Mouse (Mus musculus) embryo, embryonic 9.5 days (tissue): ENCODE results near the gene Comt.

Source experiments
- DNase-seq: peaks from one replicate; pipeline ENCODE4 v3.0.0-alpha.2; 2017; ENCODE audit errors: extremely low spot score

Comt gene

DNA sequence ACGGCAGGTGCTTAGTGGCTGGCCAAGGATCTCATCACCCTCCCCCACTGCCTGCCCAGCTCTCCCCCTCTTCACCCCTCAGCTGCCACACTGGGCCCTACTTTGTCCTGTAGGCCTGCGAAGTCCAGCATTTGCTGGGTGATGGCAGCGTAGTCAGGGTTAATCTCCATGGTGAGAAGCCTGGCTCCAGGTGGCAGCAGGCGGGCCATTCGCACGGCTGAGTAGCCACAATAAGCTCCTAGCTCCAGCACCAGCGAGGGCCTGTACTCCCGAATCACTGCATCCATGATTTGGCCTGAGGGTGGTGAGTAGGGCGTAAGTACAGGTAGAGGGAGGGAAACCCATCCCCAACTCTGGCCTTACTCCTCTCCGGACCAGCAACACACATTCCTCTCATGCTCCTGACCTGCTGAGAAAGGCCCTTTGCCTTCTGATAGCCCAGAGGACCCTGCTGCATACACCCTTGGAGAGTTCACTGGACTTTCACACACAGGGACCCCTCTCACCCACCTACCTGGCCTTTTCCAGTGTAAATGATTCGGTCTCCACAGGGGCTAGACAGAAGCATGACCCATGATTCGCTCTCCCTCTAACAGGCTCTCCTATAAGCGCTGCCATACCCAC lies 15.5 kb downstream of the Comt start:
- no peak for DNase-seq

DNA sequence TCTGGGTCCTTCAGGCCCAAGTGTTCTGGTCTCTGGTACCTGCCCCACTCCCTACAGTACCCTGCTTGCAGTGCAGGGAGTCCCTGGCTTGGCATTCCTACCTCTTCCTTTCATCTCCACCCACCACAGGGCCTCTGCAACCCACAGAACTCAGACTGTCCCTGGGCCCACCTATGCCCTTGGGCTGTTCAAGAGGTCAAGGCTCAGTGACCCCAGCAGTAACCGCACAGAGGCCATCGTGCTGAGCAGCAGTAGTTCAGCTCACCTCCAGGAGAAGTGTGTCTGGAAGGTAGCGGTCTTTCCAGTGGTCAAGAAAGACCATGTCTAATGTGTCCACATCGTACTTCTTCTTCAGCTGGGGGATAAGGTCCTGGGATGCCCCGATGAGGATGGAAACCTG lies 16.2 kb downstream of the Comt start:
- no peak for DNase-seq

DNA sequence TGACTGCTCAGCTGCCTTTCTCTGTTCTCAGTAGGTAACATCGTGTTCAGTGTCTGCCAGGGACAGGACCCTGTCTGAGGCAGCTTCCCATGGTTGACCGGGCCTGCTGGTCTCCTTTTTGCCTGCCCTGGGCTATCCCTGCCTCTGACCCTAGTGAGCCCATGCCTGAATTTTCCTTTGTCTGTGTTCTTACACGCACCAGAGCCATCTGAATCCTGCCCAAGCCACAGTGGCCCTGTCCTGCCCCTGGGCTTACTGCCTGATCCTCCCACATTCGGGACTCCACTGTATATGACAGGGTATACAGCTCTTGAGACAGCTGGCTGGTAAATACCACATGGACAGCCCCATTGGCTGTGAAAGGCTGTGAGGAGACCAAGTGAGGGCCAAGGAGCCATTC lies 16.9 kb downstream of the Comt start:
- no peak for DNase-seq

DNA sequence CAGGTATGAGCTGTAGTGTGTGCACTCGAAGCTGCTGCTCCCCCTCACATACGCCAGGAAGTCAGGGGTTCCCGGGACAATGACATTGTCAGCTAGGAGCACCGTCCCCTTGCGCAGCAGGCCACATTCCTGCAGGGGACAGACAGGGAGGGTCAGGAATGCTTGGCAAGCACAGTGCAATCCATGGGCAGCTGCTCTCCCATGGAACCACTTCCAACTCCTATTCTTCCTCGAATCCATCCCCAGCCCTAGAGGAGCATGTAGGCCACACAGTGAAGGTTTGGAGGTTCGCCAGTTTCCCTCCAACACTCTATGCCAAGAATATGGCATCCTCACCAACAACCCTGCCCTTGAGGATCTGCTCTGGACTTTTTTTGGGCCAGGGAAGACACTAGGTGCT lies 18.7 kb downstream of the Comt start:
- no peak for DNase-seq

- peak; percentile 54 for DNase-seq
Observed at GRCm38 (mm10) chr16:18406293-18406692, 20.4 kb downstream of the Comt start.

GRCm38 (mm10) chr16:18405876-18406275 lies 20.8 kb downstream of the Comt start:
- no peak for DNase-seq

GRCm38 (mm10) chr16:18405091-18405854 lies 21.4 kb downstream of the Comt start:
- no peak for DNase-seq

DNA sequence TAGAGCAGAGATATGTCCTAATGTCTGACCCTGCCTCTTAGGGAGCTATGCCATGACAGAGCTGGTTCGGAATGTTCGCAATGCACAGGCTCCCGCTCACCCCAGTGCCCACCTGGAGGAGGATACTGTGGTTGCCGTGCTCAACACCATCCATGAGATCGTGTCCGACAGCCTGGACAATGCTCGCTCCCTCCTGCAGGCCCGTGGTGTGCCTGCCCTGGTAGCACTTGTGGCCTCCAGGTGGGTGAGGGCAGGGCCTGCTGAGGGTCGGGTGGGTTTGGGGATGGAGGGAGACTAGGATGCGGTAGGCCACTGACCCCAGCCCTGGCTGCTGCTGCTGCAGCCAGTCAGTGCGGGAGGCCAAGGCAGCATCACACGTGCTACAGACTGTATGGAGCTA lies 23.4 kb downstream of the Comt start:
- DNase-seq = no peak

DNA sequence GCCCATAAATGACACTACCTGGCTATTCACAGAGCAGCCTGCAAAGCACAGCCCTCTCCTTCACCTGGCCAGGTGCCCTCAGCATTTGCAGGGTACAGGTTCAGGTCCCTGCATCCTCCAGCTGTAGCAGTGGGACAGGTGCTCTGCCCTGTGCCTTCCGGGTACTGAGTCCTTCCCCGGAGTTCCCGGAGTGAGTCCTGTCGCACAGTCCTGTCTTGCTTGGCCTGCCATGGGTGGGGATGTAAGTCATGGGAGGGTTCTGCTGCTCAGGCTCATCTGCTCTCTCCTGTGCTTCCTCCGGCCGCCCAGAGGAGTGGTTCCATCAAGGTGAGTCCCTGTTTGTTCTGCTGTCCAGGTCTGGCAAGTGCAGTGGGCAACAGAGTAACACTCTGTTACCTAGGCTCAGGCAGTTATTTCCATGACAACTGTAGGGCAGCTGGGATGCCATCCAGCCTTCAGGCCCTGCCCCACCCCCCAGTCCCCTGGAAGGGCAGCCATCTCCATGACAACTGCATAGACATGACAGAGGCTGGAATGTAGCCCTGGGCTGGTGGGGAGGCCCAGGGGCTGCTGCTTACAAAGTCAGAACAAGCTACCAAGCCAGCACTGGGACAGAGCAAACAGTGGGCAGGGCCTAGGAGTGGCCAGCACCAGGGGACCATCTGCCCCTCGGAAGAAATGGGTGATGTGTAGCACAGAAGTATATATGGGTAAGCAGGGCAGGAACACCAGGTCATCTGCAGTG lies 26.0 kb downstream of the Comt start:
- peak; percentile 85 for DNase-seq

DNA sequence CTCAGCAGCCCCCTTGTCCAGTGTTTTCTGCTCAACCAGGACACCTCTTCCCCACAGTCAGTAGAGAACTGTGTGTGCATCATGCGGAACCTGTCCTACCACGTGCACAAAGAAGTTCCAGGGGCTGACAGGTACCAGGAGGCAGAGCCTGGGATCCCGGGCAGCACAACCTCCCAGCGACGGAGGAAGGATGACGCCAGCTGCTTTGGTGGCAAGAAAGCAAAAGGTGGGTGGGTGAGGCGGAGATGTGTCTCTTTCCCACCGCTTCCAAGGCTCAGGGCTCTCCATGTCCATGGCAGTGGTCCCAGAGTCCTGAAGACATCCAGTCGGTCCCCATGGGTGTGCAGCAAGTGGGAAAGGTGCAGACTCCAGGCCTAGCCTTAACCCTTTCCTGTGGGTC lies 26.6 kb downstream of the Comt start:
- DNase-seq = no peak

GRCm38 (mm10) chr16:18396791-18397621 lies 29.6 kb downstream of the Comt start:
- no peak for DNase-seq

- DNase-seq = no peak
Observed at GRCm38 (mm10) chr16:18396201-18396600, 30.5 kb downstream of the Comt start.

- DNase-seq = no peak
Observed at GRCm38 (mm10) chr16:18395620-18396036, 31.0 kb downstream of the Comt start.

DNA sequence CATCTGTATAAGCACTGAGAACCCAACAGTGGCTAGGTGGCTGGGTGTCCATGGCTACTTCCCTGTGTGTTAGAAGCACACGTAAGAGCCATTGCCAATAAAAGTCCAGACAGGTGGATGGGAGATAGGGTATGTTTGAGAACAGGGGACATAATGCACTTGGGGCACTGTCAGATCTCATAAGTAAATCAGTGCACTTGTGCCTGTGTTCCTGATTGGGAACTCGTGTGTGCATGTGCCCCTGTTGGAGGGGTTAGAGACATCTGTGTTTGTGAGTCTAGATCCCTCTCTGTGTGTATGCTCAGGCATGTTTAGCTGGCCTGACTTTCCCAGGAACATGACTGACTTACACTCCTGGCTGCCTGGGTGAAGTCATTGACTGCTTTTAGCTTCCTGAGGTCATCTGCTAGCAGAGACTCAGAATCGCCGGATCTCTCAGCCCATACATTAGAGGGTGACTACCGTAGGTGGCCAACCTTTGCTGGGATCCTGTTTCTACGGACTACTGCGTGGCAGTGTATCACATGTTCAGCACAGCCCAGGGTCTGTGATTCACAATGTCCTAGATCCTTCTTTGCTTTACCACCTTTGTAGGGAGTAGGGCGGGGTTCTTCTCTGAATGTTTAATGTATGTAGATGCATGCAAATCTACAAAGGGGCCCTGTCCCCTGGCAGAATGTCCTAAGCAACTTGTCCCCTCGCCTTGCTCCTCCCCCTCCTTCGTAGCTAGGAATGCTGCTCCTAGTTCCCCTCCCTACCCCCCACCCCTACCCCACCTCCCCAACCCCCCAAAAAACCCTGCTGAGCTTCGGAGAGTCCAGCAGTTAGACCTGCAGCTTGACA lies 31.7 kb downstream of the Comt start:
- no peak for DNase-seq

DNA sequence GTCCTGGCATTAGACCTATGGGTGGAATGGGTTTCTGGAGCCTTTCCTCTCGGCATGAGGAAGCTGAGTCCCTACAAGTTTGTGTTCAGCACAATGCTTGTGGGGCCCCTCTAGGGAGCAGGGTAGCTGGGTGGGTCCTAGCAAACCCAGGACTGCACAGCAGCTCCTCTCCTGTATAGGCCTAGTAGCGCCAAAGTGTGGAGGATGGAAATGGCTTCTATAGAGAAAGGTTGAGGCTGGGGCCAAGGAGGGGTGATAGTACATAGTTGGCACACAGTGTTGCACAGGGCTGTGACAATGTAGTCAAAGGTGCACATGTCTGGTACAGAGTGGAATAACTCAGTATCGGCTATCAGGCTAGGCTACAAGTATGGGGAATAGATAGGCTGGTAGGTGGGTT lies 32.6 kb downstream of the Comt start:
- DNase-seq = no peak

DNA sequence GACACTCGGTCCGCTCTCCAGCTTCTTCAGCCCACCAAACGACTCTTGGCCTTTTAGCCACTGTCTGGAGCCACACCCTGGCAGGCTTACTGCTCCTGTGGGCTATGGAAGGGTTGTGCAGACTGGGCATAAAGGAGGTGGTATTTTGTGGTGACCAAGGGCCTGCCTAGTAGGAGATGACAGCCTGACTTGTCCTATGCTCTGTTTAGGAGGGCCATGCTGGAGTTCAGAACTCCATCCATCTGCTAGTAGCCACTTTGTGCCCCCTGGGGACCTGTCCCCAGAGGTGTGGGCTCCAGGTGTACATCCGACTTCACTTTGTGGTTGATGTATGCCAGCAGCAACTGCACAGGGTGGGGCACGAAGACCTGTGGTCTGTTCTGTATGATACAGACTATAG lies 33.1 kb downstream of the Comt start:
- no peak for DNase-seq

DNA sequence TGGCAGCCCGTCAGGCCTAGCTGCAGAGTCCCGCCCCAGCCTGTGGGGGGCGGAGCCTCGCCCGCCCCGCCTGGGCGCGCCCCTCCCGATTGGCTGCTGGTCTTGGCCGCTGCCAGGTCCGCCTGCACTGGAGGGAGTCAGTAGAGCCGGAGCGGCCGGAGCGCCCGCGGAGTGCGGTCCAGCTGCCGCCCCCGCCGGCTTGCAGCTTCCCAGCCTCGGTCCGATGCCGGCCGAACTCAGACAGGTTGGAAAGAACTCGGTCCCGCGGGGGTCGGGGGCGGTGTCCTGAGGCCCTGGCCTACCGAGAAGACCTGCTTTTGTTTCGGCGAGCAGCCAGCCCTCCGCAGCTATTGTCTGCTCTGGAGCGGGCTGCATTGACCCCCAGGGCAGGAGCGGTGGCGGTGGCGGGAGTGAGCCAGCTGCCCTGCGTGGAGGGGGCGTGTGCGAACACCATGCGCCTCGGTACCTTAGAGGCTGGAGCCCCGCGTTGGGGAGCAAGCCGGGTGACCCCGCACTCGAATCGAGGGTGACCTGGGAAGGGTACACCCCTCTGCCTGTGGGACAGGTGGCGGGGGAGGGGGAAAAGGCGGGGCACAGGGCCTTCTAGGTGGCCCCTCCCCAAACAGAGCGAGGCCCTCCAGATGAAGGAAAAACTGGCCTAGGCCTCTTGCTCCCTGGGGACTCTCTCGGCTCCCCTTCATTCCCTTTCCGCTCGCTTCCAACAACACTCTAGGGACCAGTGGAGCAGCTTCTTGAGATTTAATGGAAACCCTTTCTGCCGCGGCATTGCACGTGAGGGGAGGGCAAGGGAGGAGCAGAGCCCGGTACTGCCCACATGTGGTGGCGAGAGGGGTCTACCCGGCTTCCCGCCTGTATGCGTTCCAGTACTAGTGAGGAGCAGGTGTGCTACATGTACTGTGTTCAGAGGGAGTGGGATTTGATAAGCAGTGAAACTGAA lies 33.9 kb downstream of the Comt start:
- DNase-seq = peak; percentile 93

DNA sequence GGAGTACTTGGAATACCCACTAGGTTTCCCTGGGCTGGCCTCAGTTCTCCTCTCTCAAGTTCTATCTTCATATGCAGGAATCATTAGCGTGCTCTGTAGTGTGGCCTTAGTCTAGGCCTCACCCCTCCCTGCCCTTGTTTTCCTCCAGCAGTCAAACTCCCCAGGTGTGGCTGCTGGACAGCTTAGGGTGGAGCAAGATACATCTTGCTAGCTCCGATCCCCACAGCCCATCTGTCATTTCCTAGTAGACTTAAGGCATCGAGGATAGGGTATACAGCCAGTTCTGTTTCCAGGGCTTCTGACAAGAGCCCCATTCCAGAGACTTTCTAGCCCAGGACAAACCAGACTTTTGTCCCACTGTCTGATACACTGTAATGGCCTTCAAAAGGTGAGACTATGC lies 34.9 kb downstream of the Comt start:
- no peak for DNase-seq

- no peak for DNase-seq
Observed at GRCm38 (mm10) chr16:18391127-18391526, 35.5 kb downstream of the Comt start.

GRCm38 (mm10) chr16:18390399-18390798 lies 36.3 kb downstream of the Comt start:
- no peak for DNase-seq
